Comparison of ENCODE assay signal across 8 mouse cellular contexts in genomic region chr4:114913594-114913962, GRCm38 (mm10). TPM values are rescaled to one million over a fixed set of nuclear protein-coding genes. Genes with fewer than 3 reads are reported as not detected.
DNase-seq lines count a peak whose midpoint lies in the region; ATAC-seq and TF ChIP-seq lines count a peak whose summit lies in the region.

No protein-coding gene starts in this region.

- DNase-seq in hindbrain, embryonic 10.5 days (ENCODE audit: low spot score), result peak; percentile 85
- DNase-seq in MEL (ENCODE audit: low read depth, low spot score) (no peak), MN1 (ENCODE audit: low spot score) (no peak)
- DNase-seq in embryo, embryonic 10 days (ENCODE audit: low spot score), result peak; percentile 93
- DNase-seq in heart, postnatal 14 days, result peak; percentile 41 to 58
- DNase-seq in left cerebral cortex, postnatal 14 days (ENCODE audit: low spot score in 2 of 2), result peak; percentile 52 to 58
- peak; percentile 60 for DNase-seq in naive thymus-derived CD4-positive, alpha-beta T cell, adult 2 months (ENCODE audit: low read depth)

- TF ChIP-seq CTCF in MEL (IDR thresholded peaks at IDR 0.05 in 2 of 3, conservative IDR thresholded peaks at IDR 0.05 in 1 of 3; ENCODE audit: control insufficient read depth in 1 of 3, insufficient read depth in 1 of 3, low read depth in 2 of 3, low read length in 3 of 3, poor library complexity in 1 of 3, severe bottlenecking in 1 of 3), result peak in 2 of 3 experiments; percentile 27; a peak in 2 of 6 replicates

- H3K27me3 ChIP-seq in hindbrain, embryonic 10.5 days (ENCODE audit: insufficient read depth, poor library complexity, severe bottlenecking), result peaks cover 99% of the 10 kb centered on the region
- peaks cover 97% of the 10 kb centered on the region for H3K27me3 ChIP-seq in hindbrain, embryonic 13.5 days
- H3K27me3 ChIP-seq in MEL (ENCODE audit: control insufficient read depth in 1 of 2, insufficient read depth in 2 of 2, low read length in 2 of 2), result no peaks in the 10 kb centered on the region

- H3K9me3 ChIP-seq in hindbrain, embryonic 10.5 days, result no peaks in the 10 kb centered on the region
- H3K9me3 ChIP-seq in hindbrain, embryonic 13.5 days, result no peaks in the 10 kb centered on the region
- H3K9me3 ChIP-seq in MEL (replicated peaks; ENCODE audit: insufficient read depth, low read length), result no peaks in the 10 kb centered on the region

- peaks cover 12% of the 10 kb centered on the region for H3K4me1 ChIP-seq in hindbrain, embryonic 10.5 days (replicated peaks)
- H3K4me1 ChIP-seq in hindbrain, embryonic 13.5 days (replicated peaks), result peaks cover 11% of the 10 kb centered on the region
- peaks cover 0 to 5% of the 10 kb centered on the region in 2 experiments; a peak in 1 of 4 replicates for H3K4me1 ChIP-seq in MEL (ENCODE audit: control insufficient read depth in 1 of 2, insufficient read depth in 2 of 2, low read length in 2 of 2)

- WGBS in hindbrain, embryonic 10.5 days, result under 1% methylated on average over 13 of the region's 13 CpGs
- 2% methylated on average over 13 of the region's 13 CpGs for WGBS in hindbrain, embryonic 13.5 days

- no peak overlapping the region for H3K9ac ChIP-seq in hindbrain, embryonic 13.5 days
- H3K9ac ChIP-seq in MEL (ENCODE audit: control insufficient read depth, low read depth, low read length, poor library complexity, severe bottlenecking), result no peak overlapping the region

- intact Hi-C loops in heart, postnatal 14 days (cut with DNase I), result loop anchor here (5.0 kb wide), 1 partner anchor 266 kb away; no protein-coding TSS in a partner anchor
- intact Hi-C loops in left cerebral cortex, postnatal 14 days (cut with DNase I), result loop anchor here (5.0 to 10.0 kb wide), 3 partner anchors 246 to 1021 kb away; partner anchors contain the start of gene Dmbx1

- H3K79me2 ChIP-seq in MEL (ENCODE audit: control insufficient read depth, insufficient read depth, low read length, poor library complexity), result peaks cover 8% of the 10 kb centered on the region

- H3K27ac ChIP-seq in hindbrain, embryonic 10.5 days, result no peak overlapping the region
- H3K27ac ChIP-seq in hindbrain, embryonic 13.5 days, result no peak overlapping the region
- H3K27ac ChIP-seq in MEL (ENCODE audit: control insufficient read depth, low read depth, low read length), result no peak overlapping the region

- TF ChIP-seq POLR2A in MEL (IDR thresholded peaks at IDR 0.05; ENCODE audit: control insufficient read depth in 1 of 2, insufficient read depth in 1 of 2, low read depth in 1 of 2, low read length in 2 of 2, poor library complexity in 1 of 2), result no peak

- no peak; the same call in 1 of the 2 replicates for TF ChIP-seq RAD21 in MEL (IDR thresholded peaks at IDR 0.05; ENCODE audit: low read depth, low read length)

- no peaks in the 10 kb centered on the region for H3K36me3 ChIP-seq in hindbrain, embryonic 10.5 days
- H3K36me3 ChIP-seq in hindbrain, embryonic 13.5 days, result no peaks in the 10 kb centered on the region
- peaks cover 0 to 8% of the 10 kb centered on the region in 2 experiments; a peak in 2 of 4 replicates for H3K36me3 ChIP-seq in MEL (ENCODE audit: control insufficient read depth in 1 of 2, insufficient read depth in 2 of 2, low read length in 2 of 2)

- H3K4me3 ChIP-seq in hindbrain, embryonic 10.5 days, result no peak overlapping the region
- H3K4me3 ChIP-seq in hindbrain, embryonic 13.5 days, result no peak overlapping the region
- H3K4me3 ChIP-seq in MEL (ENCODE audit: control insufficient read depth in 1 of 2, insufficient read depth in 1 of 2, low read depth in 2 of 2, low read length in 2 of 2), result no peak overlapping the region

- H3K4me2 ChIP-seq in hindbrain, embryonic 13.5 days, result no peak overlapping the region

- TF ChIP-seq EP300 in MEL (IDR thresholded peaks at IDR 0.05; ENCODE audit: low read depth in 1 of 2, low read length in 2 of 2), result no peak

- no peak for ATAC-seq in hindbrain, embryonic 13.5 days (ENCODE audit: low FRiP score)

TF ChIP-seq in MEL, 35 proteins besides CTCF, POLR2A, EP300 and RAD21:
- TF ChIP-seq USF1 (IDR thresholded peaks at IDR 0.05; ENCODE audit: low read depth, low read length) (no peak), POLR2AphosphoS2 (IDR thresholded peaks at IDR 0.05; ENCODE audit: low read length) (no peak), E2F4 (IDR thresholded peaks at IDR 0.05; ENCODE audit: borderline replicate concordance, low read depth, low read length) (no peak), ZC3H11A (IDR thresholded peaks at IDR 0.05; ENCODE audit: low read depth, low read length) (no peak), CHD1 (IDR thresholded peaks at IDR 0.05; ENCODE audit: low read depth, low read length) (no peak), ETS1 (IDR thresholded peaks at IDR 0.05; ENCODE audit: low read depth, low read length) (no peak), MXI1 (IDR thresholded peaks at IDR 0.05; ENCODE audit: low read depth, low read length) (no peak)

RNA-seq across cellular contexts. Expression of gene Foxd2, which starts 4.9 kb away (rescaled TPM):
- polyA plus RNA-seq in hindbrain, embryonic 10.5 days (2016; fragmentation: Nextera tagmentation; extraction: Ambion mirVana), result 2.2 and 3.1 TPM in 2 replicates
- polyA plus RNA-seq in hindbrain, embryonic 13.5 days (2015; fragmentation: Nextera tagmentation; extraction: Ambion mirVana), result 0.21 and 0.28 TPM in 2 replicates
- total RNA-seq in MEL (2012; rRNA removed), result 0.42 and 0.73 TPM in 2 replicates
- 1 to 10 TPM in 1 of 2 experiments, not detected in 1; 1.1 TPM for polyA plus RNA-seq in MEL (2012; ENCODE audit: insufficient read depth in 1 of 2, insufficient read length in 2 of 2, low read depth in 1 of 2, low replicate concordance in 2 of 2, missing spikeins in 1 of 2)
- under 1 TPM; 0.38 to 0.39 TPM for total RNA-seq in heart, postnatal 14 days (2021)
- under 1 TPM; 0.30 to 0.48 TPM for total RNA-seq in left cerebral cortex, postnatal 14 days (2021)

RNA-seq across cellular contexts. Expression of gene Foxe3, which starts 12.2 kb away (rescaled TPM):
- polyA plus RNA-seq in hindbrain, embryonic 10.5 days (2016; fragmentation: Nextera tagmentation; extraction: Ambion mirVana), result 0.18 and 0.51 TPM in 2 replicates
- not detected in 2 replicates for polyA plus RNA-seq in hindbrain, embryonic 13.5 days (2015; fragmentation: Nextera tagmentation; extraction: Ambion mirVana)
- total RNA-seq in MEL (2012; rRNA removed), result not detected in 2 replicates
- polyA plus RNA-seq in MEL (2012; ENCODE audit: insufficient read depth in 1 of 2, insufficient read length in 2 of 2, low read depth in 1 of 2, low replicate concordance in 2 of 2, missing spikeins in 1 of 2), result not detected
- total RNA-seq in heart, postnatal 14 days (2021), result not detected
- total RNA-seq in left cerebral cortex, postnatal 14 days (2021), result not detected

Comparison
In these comparisons a context has a peak if more than half of its experiments do, and no peak if none do; other contexts are left out.
1. DNase-seq: peak in hindbrain, embryonic 10.5 days (single experiment), embryo, embryonic 10 days (single experiment), heart, postnatal 14 days (2 of 2), left cerebral cortex, postnatal 14 days (2 of 2) and naive thymus-derived CD4-positive, alpha-beta T cell, adult 2 months (single experiment); none in MEL (single experiment) and MN1 (single experiment).